Mouse (Mus musculus) E14TG2a.4 (cell line): ENCODE data around the gene H2-T3.
"Not testable (repeated sequence)": the region's sequence is repeated elsewhere in the genome, so short reads cannot be mapped to it uniquely, and the experiment has no call there.

Experiments
- CTCF ChIP-seq: conservative IDR thresholded peaks from 2 replicates; pipeline ENCODE4 v1.5.1; 2014; ENCODE audit warnings: low read length
- NANOG ChIP-seq: IDR thresholded peaks from 2 replicates; pipeline ENCODE4 v1.6.1; 2014; ENCODE audit warnings: borderline replicate concordance, low read length, mixed read lengths

DNA sequence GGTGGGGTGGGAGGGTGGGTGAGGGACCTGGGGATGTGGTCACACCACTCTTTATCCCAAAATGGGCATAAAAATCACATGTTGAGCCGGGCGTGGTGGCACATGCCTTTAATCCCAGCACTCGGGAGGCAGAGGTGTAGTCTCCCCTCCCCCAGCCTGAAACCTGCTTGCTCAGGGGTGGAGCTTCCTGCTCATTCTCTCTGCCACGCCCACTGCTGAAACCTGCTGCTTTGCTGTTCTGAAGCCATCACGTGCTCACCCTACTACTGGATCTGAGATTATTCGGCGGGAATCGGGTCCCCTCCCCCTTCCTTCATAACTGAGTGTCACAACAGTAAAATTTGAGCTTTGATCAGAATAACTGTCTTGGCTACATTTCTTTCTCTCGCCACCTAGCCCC, 45.2 kb upstream of the H2-T3 start:
- TF ChIP-seq CTCF, NANOG: not testable (repeated sequence)
